Mouse (Mus musculus): ENCODE measurements around the gene Rps6kb2.
"Not testable (repeated sequence)": the region's sequence is repeated elsewhere in the genome, so short reads cannot be mapped to it uniquely, and the experiment has no call there.

Gene Rps6kb2

GRCm38 (mm10) chr19:4135963-4136345, 27.2 kb downstream of the Rps6kb2 start:
- DNase-seq = peak; percentile 28

GRCm38 (mm10) chr19:4135229-4135962, 27.8 kb downstream of the Rps6kb2 start:
- DNase-seq = not testable (repeated sequence)

- DNase-seq = no peak
Measured at GRCm38 (mm10) chr19:4134354-4134753, 28.8 kb downstream of the Rps6kb2 start.

GRCm38 (mm10) chr19:4131768-4132167, 31.4 kb downstream of the Rps6kb2 start:
- peak; percentile 39 for DNase-seq

GRCm38 (mm10) chr19:4131075-4131474, 32.1 kb downstream of the Rps6kb2 start:
- no peak for DNase-seq

- DNase-seq = no peak
Measured at GRCm38 (mm10) chr19:4130106-4130505, 33.0 kb downstream of the Rps6kb2 start.

GRCm38 (mm10) chr19:4129462-4129861, 33.7 kb downstream of the Rps6kb2 start:
- DNase-seq = no peak

GRCm38 (mm10) chr19:4126759-4127495, 36.2 kb downstream of the Rps6kb2 start:
- DNase-seq = peak; percentile 45

GRCm38 (mm10) chr19:4125741-4126696, 37.1 kb downstream of the Rps6kb2 start, which contains the start of gene Aip:
TSS of gene Aip (minus strand) at chr19:4125858.
- peak; percentile 99 for DNase-seq

- not testable (repeated sequence) for DNase-seq
Measured at GRCm38 (mm10) chr19:4125268-4125667, 37.9 kb downstream of the Rps6kb2 start.

- no peak for DNase-seq
Measured at GRCm38 (mm10) chr19:4124432-4124831, 38.7 kb downstream of the Rps6kb2 start.

GRCm38 (mm10) chr19:4122411-4123370, 40.5 kb downstream of the Rps6kb2 start:
- DNase-seq = no peak

- DNase-seq = not testable (repeated sequence)
Measured at GRCm38 (mm10) chr19:4121896-4122295, 41.3 kb downstream of the Rps6kb2 start.

- DNase-seq = peak; percentile 99
Measured at GRCm38 (mm10) chr19:4121097-4121805, 41.9 kb downstream of the Rps6kb2 start.

GRCm38 (mm10) chr19:4120496-4120895, 42.7 kb downstream of the Rps6kb2 start:
- no peak for DNase-seq

- DNase-seq = no peak
Measured at GRCm38 (mm10) chr19:4119716-4120487, 43.3 kb downstream of the Rps6kb2 start.

- DNase-seq = no peak
Measured at GRCm38 (mm10) chr19:4118350-4118749, 44.8 kb downstream of the Rps6kb2 start.

- DNase-seq = no peak
Measured at GRCm38 (mm10) chr19:4117006-4117405, 46.1 kb downstream of the Rps6kb2 start.

GRCm38 (mm10) chr19:4115816-4116215, 47.3 kb downstream of the Rps6kb2 start:
- no peak for DNase-seq

- DNase-seq = no peak
Measured at GRCm38 (mm10) chr19:4115144-4115543, 48.0 kb downstream of the Rps6kb2 start.
